Mouse (Mus musculus): ENCODE results near the gene Zfr.

Zfr gene

DNA sequence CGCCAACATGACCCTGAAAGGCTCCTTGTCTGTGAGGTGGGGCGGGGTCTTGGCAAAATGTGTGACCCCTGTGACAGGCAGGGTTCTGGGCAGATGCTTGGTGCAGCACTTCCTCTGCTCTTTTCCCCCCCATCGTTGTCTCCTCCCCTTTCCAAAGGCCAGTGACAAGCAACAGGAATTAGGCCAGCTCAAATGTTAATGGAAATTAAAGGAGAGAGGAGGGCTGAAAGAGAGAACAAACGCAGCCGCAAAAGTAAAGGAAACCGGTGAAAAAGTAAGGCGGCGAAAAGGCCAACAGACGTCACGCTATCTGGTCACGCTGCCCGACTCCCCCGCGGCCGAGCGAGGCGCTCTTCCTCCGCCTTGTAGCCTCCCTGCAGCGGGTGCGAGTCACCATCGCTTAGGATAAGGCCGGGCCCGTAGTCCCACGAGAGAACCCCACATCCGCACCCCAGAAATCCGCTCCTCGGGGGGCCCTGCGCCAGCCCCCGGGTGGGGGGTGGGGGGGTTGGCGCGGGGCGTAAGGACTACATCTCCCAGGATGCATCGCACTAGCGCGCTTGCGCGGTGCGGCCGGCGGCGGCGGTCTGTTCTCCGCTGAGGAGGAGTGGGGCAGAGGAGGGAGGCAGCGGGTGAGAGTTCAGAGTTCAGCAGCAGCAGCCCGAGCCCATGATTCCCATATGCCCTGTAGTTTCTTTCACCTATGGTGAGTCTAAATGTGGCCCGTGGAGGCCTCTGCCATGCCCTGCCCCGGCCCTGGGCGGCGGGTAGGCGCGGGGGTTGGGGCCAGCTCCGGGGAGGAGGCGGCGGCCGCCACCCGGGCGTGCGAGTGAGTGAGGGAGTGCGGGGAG lies at the start of gene Zfr:
Gene Zfr (plus strand): TSS at position 590 of the 851 bp plus-strand sequence.
- DNase-seq (ENCODE audit: extremely low spot score, low spot score): peak; percentile 95

DNA sequence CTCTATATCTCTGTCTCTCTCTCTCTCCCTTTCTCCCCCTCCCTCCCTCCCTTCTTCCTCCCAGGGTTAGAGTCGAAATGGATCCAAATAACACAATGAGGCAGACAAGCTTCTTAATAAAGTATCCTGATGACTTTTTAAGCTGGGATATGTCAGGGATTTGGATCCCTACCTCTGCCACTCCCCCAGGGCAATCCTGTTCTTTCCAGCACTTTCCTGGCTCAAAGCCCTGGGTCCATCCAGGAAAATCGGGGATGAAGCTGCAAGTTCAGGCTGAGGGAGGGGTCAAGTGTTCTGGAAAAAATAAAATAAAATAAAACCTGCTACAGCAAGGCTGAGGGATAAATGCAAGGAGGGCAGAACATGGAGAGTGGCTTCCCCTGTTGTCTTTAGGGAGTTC lies 49.7 kb upstream of the Zfr start:
- no peak for DNase-seq (ENCODE audit: extremely low spot score, low spot score)

DNA sequence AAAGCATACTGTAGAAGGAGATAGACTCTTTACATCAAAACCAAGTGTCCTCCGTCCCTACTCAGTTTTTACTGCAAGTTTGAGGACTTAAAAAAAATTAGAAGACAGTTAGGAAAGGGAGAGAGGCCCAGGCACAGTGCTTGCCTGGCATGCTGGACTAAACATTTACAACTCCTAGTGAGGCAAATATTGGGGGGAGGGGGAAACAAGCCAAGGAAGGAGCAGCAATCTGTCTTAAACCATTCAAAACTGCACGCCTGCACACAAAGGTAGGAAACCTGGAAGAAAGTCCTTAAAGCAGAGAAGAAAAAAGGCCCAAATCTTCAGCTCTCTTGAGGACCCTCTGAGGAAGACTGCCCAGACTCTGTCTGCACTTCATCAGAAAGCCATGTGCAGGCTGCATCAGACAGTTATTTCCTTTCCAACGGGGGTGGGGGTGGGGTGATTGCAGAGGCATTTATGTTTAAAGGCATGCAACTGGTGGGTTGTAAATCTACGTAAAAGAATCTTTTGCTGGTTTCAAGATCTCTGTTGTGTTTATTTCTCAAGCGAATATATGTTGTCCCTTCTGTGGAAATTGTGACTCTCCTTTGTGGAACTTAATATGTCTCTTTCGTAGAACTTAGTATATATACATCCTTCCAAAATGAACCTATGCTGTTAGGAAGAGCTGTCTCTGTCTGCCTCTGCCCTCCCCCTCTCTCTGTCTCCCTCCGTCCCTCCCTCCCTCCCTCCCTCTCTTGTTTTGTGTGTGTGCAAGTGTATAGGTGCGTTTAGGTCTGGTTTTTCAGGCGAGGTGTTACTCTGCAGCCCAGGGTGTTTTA lies 49.0 kb upstream of the Zfr start:
- DNase-seq (ENCODE audit: extremely low spot score, low spot score): no peak

DNA sequence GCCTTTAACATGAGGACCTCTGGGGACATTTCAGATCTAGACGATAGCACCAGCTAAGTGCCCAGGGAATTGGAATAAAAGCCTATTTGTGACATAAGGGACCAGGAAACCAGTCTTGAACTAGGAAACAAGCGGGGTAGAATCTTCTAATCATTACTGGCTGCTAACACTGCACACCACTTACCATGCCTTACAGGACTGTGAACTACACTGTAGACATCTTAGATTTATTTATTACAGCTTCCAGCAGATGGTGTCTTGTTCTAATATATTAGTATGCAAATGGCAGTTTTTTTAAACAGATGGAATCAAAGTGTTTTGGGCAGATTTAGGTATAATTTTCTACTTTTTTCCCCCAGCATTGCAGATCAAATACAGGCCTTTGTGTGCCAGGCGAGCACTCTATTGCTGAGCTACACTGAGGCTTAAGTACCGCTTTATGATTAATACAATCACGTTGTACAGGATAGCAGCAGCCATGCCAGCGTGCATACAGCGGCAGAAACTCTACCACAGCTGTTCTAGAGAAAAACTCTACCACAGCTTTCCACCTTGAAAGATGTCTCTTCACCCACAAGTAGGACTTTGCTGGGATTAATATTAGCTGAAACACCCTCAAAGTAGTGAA lies 44.8 kb upstream of the Zfr start:
- no peak for DNase-seq (ENCODE audit: extremely low spot score, low spot score)

DNA sequence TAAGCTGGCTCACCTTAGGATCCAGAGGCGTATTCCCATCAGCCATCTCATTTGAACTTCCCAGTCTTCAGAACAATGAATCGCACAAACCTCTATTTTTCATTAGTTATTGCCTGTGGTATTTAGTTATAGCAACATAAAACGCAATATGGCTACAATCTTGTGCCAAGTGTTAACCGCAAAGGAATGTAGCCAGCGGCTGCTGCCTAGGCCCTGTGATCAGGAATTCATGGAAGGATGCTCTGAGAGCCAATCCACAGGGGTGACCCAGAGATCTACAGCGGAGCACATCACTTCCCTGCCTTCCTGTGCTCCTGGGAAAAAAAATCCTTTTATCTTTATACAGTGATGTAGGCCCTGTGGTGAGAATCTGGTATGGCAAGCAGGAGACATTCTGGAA lies 43.2 kb upstream of the Zfr start:
- no peak for DNase-seq (ENCODE audit: extremely low spot score, low spot score)

DNA sequence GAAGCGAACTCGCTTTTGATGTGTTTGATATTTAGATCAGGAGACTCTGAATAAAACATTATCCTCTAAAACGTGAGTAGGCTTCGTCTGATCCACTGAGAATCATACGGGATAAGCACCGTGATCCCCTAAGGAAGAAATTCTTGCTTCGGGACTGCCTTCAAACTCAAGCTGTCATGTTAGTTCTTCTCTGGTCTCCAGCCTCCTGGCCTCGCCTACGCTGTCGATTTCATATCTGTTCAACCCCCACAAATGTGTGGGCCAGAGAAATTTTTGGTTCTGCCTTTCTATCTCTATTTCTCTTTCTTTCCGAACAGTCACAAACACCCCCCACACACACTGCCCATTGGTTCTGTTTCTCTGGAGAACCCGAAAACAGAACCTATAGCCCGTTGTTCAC lies 35.3 kb upstream of the Zfr start:
- DNase-seq (ENCODE audit: extremely low spot score, low spot score): no peak

DNA sequence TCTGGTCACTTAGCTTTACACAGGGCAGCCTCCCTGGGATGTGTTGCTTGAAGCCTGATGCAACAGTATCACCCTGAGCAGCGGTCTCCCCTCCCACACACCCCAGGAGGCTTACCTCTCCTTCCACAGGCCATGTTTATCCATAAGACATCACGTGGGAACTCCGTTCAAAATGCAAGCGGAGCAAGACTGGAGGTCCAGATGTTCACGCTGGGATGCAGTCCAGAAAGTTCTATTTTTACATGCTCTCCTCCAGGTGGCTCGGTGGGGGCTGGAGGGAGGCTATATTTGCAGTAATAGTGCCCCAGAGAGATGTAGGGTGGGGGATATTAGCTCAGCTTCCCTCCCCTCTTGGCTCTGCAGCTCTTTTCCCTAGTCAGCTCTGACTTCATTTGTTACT lies 33.5 kb upstream of the Zfr start:
- DNase-seq (ENCODE audit: extremely low spot score, low spot score): no peak

DNA sequence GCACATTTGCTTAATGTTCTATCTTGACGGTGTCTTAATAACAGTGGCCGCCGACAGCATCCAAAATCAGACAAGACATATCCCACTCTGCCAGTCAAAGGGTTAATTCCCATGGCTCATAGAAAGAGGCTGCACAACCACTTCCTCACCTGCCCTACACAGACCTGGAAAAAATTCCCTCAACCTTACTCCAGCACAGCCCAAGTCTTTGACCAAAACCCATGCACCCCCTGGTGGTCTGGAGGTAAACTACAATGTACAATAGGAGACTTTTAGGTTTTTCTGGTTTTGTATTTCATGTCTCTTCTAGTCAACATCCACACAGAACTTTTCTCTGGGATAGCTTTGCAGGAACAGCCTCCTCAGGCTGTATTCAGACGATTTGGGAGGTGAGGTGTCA lies 32.8 kb upstream of the Zfr start:
- DNase-seq (ENCODE audit: extremely low spot score, low spot score): peak; percentile 25

DNA sequence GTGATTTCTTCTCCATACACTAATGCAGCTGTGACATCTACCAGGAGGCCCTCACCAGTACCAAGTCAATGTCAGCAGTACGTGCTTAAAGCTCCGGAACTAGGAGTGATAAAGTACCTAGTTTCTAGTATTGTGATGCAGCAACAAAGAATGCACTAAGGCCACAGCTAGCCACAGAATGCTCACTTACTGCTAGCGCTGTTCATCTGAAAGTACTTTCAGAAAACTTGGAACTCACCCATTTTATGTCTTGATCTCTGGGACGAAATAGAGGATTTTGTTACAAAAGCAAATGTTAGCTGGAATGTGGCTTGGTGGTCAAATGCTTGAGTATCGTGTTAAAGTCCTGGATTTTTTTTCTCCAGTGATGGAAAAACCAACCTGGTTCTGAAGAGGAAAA lies 30.0 kb upstream of the Zfr start:
- no peak for DNase-seq (ENCODE audit: extremely low spot score, low spot score)

DNA sequence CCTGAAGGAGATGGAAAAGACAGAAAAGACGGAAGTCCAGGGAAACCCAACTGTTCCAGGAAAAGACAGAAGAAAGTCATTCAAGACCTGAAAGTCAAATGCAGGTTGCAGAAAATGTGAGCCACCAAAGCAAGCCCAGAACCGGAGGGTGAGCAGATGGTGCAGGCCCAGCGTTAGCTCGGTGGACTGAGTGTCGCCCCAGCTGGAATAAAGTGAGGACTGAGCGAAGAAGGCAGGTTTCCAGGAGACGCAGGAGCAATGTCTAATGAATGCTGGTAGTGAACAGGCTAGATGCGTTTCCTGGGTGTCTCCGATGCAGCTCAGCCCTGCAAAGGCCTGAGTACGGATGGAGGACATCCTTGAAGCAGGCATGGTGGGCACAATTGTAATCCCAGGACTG lies 29.5 kb upstream of the Zfr start:
- DNase-seq (ENCODE audit: extremely low spot score, low spot score): no peak

DNA sequence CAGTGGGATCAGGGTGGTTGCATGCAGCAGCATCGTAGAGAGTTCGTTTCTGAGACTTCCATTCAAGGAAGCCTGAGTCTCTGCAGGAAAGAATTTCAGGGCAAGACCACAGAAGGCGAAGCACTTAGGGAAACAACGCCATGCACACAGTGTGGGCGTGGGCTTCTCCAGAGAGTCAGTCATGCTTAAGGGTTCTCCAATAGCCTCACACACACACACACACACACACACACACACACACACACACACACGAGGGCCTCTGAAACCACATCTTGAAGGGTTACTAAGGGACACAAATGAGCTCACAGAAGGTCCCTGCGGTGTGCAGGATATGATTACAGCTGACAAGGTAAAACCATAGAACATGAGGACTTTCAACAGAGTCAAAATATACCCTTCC lies 27.5 kb upstream of the Zfr start:
- no peak for DNase-seq (ENCODE audit: extremely low spot score, low spot score)

DNA sequence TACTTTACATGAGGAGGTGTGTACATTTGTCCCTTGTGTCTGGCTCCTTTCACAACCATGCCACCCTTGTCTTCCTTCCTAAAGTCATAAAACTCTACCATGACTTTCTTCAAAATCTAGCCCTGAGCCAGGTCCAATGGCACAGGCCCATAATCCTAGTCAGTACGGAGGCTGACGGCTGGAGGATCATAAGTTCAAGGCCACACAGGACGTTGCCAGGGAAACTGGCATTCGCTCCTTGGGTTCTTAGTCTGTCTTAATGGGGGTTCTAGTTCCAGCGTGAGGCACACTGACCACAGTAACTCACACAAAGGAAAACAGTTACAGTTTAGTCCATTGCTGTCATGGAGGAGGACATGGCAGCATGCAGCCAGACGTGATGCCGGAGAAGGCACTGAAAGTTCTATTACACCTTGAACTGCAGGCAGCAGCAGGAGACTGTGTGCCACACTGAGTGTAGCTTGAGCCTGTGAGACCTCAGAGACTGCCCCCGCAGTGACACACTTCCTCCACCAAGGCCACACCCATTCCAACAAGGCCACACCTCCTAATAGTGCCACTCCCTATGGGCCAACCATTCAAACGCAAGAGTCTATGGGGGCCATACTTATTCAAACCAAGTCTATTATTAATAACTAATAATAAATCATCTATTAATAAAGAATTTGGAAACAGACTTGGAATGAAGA lies 26.5 kb upstream of the Zfr start:
- no peak for DNase-seq (ENCODE audit: extremely low spot score, low spot score)

DNA sequence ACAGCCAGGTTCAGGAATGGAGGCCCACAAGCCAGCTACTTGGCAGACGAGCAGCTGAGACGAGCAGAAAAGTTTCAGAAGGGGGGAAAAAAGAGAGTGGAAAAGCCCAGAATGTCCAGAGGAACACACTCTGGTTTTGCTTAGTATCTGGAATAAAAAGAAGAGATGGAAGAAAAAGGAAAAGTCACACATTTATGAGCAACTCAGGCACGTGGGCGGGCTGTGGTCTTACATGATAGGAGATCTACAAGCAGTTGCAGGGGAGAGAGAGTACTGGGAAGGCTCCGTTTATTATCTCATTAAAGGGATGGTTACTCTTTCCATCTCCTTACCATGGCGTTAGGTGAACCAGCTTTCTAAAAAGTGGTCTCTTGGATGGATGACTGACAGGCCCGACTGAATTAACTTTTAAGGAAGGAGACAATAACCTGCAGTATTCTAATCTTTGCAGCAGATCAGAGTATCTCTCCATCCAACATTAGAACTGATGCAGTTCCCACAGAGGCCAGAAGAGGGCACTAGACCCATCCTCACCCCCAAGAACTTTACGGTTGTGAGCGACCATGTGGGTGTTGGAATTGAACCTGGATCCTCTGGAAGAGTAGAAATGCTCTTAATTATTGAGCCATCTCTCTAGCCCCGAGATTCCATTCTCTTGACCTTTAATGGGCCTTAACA lies 25.7 kb upstream of the Zfr start:
- peak; percentile 40 for DNase-seq (ENCODE audit: extremely low spot score, low spot score)

DNA sequence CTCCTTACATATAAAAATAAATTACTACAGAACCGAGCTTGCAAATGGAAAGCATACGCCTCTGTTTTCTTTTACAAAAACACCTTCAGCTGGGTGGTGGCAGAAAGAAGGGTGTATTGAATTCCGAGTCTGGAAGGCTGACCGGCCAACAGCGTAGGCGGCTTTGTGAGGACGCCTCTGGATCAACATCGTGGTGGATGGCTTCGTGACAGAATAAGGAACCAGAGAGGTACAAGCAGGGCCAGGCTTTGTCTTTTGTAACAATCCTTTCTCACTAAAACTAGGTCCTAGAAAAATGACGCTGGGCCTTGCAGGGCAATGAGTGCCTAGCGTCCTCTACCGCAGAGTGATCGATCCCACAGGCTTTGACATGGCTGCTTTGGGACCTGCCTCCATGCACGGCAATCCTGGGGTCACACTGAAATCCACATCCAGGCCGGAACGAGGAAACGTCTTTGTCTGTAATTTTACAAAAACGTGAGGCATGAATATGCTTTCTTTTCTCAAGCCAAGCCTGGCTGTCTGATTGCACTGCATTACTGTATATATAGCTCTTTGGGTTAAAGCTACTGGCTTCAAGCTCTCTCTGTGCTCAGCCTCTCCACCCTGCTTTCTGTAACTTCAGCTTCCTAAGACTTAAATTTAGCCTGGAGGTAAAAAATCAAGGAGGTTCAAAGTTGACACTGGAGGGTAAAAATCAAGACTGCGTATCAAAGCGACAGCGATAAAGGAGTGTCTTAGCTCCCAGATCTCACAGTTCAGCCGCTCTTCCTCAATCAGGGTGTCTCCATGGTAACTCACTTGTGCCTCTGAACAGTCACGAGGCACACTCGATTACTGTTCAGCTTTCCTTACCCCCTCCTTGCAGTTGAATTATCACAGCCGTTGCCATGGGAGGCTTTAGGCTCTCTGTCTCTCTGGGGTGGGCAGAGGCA lies 24.3 kb upstream of the Zfr start:
- peak; percentile 18 for DNase-seq (ENCODE audit: extremely low spot score, low spot score)

DNA sequence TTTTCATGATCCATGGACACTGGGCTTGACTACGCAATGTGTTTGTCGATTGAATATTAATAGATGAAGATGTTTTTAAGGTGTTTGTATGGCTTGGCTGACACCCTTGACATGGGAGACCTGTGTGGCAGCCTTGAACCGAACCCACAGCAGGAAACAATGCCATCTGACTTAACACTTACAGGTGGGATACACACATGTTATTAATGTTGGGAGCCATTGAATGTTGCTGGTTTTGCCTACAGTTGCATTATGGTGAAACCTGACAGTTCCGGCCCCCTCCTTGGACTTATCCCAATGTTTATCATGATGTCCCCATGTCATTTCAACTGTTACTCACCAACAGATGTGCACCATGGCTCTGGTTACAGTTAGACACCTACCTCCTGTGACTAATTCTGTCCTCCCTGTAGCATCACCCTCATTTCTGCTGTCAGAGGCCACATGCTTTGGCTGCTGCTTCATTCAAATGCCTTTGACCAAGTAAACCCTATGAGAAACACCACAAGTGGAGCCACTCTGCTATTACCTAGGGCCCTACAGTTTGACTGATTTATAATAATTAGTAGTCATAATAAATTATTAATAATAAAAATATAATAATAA lies 23.6 kb upstream of the Zfr start:
- no peak for DNase-seq (ENCODE audit: extremely low spot score, low spot score)

DNA sequence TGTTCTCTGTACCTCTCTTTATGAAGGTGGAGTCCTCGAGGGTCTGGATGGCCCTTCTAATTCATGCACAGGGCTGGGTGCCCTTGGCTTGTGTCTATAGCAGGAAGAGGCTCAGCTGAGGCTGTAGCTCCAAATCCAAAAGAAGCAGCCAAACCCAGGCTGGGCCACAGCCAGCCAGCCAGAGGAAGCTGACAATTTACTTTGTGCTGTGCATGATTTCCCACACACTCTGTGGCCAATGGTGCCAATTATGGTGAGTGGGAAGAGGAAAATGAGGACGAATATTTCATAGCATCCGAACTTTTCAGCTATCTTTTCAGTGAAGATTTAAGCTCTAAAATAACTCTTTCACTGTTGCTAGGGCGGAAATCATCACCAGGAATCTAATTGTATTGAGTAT lies 21.2 kb upstream of the Zfr start:
- DNase-seq (ENCODE audit: extremely low spot score, low spot score): no peak

DNA sequence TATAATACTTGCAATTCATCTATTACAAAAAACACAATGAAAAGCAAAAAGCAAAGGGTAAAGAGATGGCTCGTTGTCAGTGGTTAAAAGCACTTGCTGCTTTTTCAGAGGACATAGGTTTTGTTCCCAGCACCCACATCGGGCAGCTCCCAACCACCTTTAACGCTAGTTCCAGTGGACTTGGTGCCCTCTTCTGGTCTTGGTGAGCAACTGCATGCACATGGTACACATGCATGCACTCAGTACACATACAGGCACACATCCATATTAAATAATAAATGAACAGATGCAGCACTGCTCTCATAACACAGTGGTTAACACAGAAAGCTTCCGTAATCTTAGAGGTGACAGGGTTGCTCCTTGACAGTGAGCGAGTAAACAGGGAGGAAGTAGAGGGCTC lies 20.3 kb upstream of the Zfr start:
- no peak for DNase-seq (ENCODE audit: extremely low spot score, low spot score)

DNA sequence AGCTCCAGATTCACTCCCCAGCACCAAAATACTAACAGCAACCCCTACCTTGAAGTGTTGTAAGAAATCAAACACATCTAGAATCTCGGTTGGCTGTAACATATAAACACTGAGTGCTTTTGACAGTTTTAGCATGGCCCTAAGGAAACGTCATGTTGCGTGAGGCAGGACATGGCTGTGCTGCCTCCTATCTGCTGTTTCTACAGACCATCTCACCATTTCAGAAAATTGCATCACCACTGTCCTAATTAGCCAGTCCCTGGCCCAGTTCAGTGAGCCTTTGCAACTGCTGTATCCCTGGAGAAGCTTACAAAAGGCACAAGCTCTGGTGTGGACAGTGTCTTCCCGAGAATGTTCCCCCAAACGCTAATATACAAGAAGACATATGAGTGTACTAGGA lies 16.7 kb upstream of the Zfr start:
- no peak for DNase-seq (ENCODE audit: extremely low spot score, low spot score)

DNA sequence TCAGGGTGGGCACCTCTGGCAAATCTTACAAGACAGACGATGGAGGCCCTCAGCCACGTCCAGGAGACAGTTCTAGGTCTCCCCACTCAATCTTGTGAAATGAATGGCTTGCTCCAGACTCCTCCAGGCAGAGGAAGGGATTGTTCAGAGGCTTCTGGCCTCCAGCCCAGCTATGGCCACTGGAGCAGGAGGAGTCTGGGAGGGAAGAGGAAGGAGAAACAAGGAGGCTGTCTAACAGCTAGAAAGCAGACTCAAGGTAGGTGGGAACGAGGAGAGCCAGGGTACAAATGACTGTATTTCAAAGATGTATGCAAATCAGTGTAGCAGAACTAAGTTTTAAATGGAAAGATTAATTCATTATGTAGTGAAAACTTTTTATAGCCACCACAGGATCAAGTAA lies 13.9 kb upstream of the Zfr start:
- no peak for DNase-seq (ENCODE audit: extremely low spot score, low spot score)

DNA sequence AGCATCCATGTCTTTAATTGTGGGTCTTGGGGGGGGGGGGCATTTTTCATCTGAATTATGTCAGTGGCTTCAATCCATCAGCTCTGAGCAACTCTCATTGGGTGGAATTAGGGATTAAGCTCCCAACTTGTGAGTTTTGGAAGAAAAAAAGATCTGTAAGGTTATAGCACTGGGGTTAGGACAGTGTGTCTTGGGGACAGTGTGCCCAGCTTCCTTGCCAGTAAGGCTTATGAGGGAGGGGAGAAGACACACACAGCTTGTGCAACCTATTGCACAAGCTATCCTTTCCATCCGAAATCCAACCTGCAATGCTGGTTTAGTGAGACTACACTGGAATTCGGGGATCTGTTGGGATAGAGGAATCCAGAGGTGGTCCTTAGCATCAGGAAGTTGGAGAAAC lies 12.8 kb upstream of the Zfr start:
- no peak for DNase-seq (ENCODE audit: extremely low spot score, low spot score)
